Mouse (Mus musculus) brown adipose tissue, adult 24 weeks (tissue): ENCODE results near the gene Psmb8. TPM values are rescaled to one million over a fixed set of nuclear protein-coding genes. Genes with fewer than 3 reads are reported as not detected.

Experiments used
- H3K27ac ChIP-seq: fragments of 200-500 bp; replicated peaks from 2 replicates; pipeline ENCODE4 v1.5.1; 2012; ENCODE audit warnings: low read depth, mild to moderate bottlenecking, low read length
- H3K4me1 ChIP-seq: fragments of 200-500 bp; 2 replicates; pipeline ENCODE4 v1.6.1; 2012; ENCODE audit warnings: low read length, mixed read lengths; ENCODE audit not compliant: control insufficient read depth, insufficient read depth, insufficient read length
- H3K4me3 ChIP-seq: fragments of 200-500 bp; 2 replicates; pipeline ENCODE4 v1.5.1; 2012; ENCODE audit warnings: low read depth, mild to moderate bottlenecking, low read length, moderate library complexity; ENCODE audit not compliant: insufficient read depth
- polyA plus RNA-seq: library from polyadenylated mRNA; stranded (reverse); fragments of >200 nt; gene quantifications from 2 replicates; pipeline ENCODE4 v1.2.4, GENCODE M21; 2012; ENCODE audit not compliant: missing spikeins, insufficient read depth, insufficient read length

Gene Psmb8
- polyA plus RNA-seq, 1 experiment, result 20.2 TPM

DNA sequence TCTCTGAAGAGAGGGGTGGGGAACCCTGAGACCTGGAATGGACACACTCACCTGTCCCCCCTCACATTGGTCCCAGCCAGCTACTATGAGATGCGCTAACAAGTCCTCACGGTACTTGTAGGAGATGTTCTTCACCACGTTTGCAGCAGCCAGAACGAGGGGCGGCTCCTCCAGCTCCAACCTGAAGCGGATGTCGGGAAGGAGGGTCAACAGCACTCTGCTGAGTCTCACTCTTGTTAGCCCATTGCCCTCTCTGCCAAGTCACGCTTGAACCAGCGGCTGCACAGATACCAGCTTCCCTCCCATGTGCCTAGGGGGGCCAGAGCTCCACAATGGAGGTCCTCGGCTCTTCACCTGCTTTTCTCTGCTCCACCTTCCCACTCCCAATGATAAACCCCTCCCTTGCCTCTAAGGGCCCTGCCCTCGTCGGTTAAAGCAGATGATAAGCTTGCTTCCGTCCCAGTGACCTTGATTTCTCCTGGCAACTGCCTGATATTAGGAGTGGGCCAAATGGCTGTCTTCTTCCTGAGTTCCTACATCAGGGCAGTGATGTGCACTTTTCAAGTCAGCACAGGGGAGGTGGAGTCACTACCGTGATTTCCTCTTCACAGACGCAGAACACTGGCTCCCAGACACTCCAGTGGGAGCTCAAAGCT, 13.8 kb upstream of the Psmb8 start:
- H3K4me3 ChIP-seq, result no peak overlapping the region
- H3K4me1 ChIP-seq, result no peaks in the 10 kb centered on the region
- no peak overlapping the region for H3K27ac ChIP-seq

DNA sequence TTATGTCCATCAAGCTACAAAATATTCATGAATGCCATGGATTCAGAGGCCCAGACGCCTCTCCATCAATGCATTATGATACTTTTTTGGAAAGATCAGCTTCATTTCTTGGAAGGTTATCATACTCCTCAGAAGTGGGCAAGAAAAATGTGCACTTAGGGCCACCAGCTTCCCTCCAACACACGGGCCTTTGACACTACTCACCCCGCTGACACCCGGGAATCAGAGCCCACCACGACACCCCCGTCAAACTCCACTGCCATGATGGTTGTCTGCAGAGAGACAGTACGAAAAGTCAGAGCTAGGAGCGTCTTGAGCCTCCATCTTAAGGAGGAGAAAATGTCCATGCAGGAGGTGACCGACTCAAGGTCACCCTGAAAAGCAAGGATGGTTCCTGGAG, 12.0 kb upstream of the Psmb8 start:
- Histone ChIP-seq H3K27ac (no peak overlapping the region), H3K4me3 (peak overlapping the region; percentile 78; the same call in 1 of the 2 replicates), H3K4me1 (peaks cover 5% of the 10 kb centered on the region; the same call in 1 of the 2 replicates)

DNA sequence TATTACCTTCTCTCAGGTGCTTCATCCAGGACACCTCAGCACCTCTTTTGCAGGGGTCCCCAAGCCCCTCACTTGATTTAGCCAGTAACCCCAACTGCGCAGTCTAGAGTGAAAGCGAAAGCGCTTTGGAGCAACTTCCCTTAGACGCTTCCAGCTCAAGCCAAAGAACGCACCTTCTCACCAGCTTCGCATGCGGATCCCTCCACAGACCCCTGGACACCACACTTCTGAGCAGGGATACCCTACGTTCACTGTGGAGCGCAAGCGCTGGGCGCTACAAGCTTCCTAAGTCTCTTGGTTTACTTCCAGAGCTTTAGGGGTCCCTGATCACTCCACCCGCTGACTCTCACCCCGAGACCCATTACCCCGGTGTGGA, 10.6 kb upstream of the Psmb8 start:
- Histone ChIP-seq H3K27ac (peak overlapping the region; percentile 70), H3K4me1 (peaks cover 5% of the 10 kb centered on the region; the same call in 1 of the 2 replicates), H3K4me3 (peak overlapping the region; percentile 78)

DNA sequence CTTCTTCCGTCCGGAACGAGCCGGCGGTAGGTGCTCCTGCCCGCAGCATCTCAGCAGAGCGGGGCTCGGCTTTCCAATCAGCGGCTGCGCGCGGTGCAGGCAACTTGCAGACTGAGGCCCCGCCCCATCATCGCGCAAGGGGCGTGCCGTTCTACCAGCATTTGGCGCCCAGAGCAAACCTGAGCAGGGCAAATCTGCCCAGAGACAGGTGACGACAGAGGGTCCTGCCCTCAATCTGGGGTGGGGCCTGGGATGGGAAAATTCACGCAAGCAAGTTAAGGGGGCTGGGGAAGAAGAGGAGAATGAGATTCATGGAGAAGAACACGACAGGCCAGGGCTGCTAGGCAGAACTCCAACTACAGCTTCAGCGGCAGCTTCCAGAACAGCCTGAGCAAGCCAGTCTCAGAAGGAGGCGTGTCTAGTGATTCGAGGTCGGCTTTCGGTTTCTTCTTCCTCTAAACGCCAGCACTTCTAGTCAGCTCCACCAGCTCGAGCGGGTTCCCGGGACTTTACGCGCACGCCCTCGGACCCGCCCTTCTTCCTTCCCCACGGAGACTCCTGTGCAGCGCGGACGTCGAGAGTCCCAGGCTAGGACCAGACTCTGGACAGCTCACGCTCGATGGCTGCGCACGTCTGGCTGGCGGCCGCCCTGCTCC, 10.1 kb upstream of the Psmb8 start, which contains the start of the genes Tap1 and Psmb9:
Gene Tap1 (plus strand): TSS at position 293 of the 656 bp plus-strand sequence.
Gene Psmb9 (minus strand): TSS at position 504 of the 656 bp plus-strand sequence.
- peak within 1 kb of the TSS; percentile 90 for H3K27ac ChIP-seq
- peaks cover 5% of the 10 kb centered on the region; the same call in 1 of the 2 replicates for H3K4me1 ChIP-seq
- peak within 1 kb of the TSS; percentile 78 for H3K4me3 ChIP-seq

DNA sequence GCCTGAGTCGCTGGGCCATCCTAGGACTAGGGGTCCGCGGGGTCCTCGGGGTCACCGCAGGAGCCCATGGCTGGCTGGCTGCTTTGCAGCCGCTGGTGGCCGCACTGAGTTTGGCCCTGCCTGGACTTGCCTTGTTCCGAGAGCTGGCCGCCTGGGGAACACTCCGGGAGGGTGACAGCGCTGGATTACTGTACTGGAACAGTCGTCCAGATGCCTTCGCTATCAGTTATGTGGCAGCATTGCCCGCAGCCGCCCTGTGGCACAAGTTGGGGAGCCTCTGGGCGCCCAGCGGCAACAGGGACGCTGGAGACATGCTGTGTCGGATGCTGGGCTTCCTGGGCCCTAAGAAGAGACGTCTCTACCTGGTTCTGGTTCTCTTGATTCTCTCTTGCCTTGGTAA, 9.5 kb upstream of the Psmb8 start:
- Histone ChIP-seq H3K27ac (peak overlapping the region; percentile 90), H3K4me1 (peaks cover 5% of the 10 kb centered on the region; the same call in 1 of the 2 replicates), H3K4me3 (peak overlapping the region; percentile 78)

DNA sequence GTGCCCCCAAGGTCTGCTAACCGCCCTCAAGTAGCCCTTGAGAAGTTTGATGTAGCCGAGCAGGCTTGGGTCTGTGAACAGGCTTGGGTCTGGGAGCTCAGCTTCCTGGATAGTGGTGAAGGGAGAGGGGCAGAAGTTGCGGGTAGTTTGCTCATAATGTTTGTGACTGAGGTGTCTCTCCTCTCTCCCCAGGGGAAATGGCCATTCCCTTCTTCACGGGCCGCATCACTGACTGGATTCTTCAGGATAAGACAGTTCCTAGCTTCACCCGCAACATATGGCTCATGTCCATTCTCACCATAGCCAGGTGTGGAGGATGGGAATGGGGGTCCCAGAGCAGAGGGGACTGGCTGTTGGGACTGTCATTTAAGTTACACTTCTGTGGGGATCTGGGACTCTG, 8.5 kb upstream of the Psmb8 start:
- H3K4me3 ChIP-seq, result peak overlapping the region; percentile 23; the same call in 1 of the 2 replicates
- H3K4me1 ChIP-seq, result peaks cover 5% of the 10 kb centered on the region; the same call in 1 of the 2 replicates
- H3K27ac ChIP-seq, result no peak overlapping the region

DNA sequence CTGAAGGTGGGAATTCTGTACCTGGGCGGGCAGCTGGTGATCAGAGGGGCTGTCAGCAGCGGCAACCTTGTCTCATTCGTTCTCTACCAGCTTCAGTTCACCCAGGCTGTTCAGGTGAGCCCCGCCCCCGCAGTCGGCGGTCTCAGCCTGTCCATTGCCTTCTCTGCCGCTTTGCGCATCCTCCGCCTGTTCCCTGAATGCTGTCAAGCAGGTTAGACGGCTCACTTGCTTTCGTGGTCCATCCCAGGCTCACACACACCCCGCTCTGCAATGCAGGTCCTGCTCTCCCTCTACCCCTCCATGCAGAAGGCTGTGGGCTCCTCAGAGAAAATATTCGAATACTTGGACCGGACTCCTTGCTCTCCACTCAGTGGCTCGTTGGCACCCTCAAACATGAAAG, 4.7 kb upstream of the Psmb8 start:
- no peak overlapping the region for H3K27ac ChIP-seq
- peaks cover 5% of the 10 kb centered on the region; the same call in 1 of the 2 replicates for H3K4me1 ChIP-seq
- H3K4me3 ChIP-seq, result no peak overlapping the region

DNA sequence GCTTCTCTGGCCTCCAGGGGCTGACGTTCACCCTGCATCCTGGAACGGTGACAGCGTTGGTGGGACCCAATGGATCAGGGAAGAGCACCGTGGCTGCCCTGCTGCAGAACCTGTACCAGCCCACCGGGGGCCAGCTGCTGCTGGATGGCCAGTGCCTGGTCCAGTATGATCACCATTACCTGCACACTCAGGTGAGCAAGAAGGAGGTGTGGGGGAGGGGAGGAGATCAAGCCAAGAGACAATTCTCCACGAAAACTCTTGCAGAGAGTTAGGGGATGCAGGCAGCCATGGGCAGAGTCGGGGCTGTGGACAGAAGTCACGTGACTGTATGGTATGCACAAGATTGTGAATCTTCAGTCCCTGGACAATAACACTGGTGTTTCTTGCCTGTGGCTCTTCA, 4.1 kb upstream of the Psmb8 start:
- Histone ChIP-seq H3K4me1 (peaks cover 5% of the 10 kb centered on the region; the same call in 1 of the 2 replicates), H3K4me3 (no peak overlapping the region), H3K27ac (no peak overlapping the region)

DNA sequence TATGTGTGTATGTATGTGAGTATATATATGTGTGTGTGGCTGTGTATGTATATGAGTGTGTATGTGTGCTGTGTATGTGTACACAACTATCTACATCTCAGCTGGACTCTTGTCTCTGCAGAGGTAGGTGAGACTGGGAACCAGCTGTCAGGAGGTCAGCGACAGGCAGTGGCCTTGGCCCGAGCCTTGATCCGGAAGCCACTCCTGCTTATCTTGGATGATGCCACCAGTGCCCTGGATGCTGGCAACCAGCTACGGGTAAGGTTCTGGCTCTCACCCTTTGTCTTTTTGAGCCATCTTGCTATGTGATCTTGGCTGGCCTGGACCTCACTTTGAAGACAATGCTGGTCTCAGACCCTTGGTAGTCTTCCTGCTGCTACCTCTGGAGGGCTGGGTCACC, 2.8 kb upstream of the Psmb8 start:
- Histone ChIP-seq H3K4me3 (no peak overlapping the region), H3K4me1 (no peaks in the 10 kb centered on the region; the same call in 1 of the 2 replicates), H3K27ac (no peak overlapping the region)

DNA sequence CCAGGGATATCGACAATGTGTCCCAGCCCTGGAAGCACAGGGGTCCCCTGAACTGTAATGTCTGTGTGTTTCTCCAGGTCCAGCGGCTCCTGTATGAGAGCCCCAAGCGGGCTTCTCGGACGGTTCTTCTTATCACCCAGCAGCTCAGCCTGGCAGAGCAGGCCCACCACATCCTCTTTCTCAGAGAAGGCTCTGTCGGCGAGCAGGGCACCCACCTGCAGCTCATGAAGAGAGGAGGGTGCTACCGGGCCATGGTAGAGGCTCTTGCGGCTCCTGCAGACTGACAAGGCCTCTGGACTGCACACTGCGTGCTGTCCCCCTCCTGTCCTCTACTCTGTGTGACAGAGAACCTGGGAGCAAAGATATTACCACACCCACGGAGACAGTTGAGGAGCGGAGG, 1.0 kb upstream of the Psmb8 start:
- no peak overlapping the region for H3K27ac ChIP-seq

DNA sequence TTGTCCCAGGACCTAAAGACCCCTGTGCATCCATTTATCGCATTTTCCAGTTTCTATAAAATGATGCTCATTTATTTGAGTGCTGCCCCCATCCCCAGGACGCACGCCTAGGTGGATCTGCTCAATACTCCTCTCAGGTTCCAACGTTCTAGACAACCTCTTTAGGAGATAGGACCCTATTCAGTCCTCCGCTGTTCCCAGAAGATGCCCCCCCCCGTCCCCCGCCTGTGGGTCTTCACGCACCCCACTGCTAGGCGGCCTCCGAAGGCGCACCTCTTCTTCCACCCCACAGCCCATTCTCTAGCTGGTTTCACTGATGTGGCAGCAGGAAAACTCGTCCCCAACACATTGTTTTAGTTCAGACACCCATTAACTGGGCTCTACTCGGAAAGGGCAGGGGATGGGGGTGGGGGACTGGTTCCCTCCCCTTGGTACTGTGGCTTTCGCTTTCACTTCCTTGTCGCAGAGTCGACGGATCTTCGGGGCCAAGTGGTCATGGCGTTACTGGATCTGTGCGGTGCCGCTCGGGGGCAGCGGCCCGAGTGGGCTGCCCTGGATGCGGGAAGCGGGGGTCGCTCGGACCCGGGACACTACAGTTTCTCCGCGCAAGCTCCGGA, 491 bp downstream of the Psmb8 start:
- Histone ChIP-seq H3K4me1 (no peaks in the 10 kb centered on the region; the same call in 1 of the 2 replicates), H3K4me3 (peak overlapping the region; percentile 85), H3K27ac (peak overlapping the region; percentile 58)

More for the DNA sequence above, 1.0 kb upstream of the Psmb8 start:
- H3K4me1 ChIP-seq, result no peaks in the 10 kb centered on the region; the same call in 1 of the 2 replicates
- H3K4me3 ChIP-seq, result no peak overlapping the region

DNA sequence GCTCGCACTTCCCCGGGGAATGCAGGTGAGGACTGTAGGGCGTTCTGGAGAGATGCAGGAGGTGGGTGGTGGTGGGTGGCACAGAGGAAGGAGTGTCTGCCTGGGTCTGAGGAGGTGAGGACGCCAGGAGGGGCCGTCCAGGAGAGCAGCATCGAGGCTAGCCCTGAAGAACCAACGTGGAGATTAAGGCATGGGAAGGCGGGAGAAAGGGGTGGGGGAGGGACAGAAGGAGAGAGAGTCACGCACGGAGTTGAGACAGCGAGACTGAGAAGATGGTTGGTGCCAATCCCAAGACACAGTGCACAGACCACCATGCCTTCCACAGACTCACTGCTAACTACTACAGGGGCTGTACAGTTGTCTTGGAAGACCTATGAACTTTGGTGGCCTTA, 996 bp downstream of the Psmb8 start:
- Histone ChIP-seq H3K4me3 (peak overlapping the region; percentile 85), H3K27ac (peak overlapping the region; percentile 58), H3K4me1 (no peaks in the 10 kb centered on the region; the same call in 1 of the 2 replicates)

DNA sequence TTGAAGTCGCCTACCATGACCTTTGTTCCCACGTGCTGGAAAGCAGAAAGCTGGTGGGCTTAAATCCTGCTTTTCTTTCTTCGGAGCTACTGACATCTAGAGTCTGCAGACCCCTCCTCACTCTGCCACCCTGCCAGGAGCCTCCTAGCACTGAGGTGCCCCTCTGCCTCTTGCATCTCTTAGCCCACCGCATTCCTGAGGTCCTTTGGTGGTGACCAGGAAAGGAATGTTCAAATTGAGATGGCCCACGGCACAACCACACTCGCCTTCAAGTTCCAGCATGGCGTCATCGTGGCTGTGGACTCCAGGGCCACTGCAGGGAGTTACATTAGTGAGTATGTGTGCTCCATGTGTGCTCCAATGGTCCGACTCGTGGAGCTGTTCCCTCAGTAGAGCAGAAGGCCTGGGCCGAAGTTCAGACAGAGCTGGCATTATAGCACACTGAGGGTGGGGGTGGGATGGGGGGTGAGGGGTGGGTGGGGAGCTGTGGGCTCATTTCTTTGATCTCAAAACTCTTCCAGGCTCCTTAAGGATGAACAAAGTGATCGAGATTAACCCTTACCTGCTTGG, 1.6 kb downstream of the Psmb8 start:
- Histone ChIP-seq H3K4me3 (peak overlapping the region; percentile 85), H3K27ac (peak overlapping the region; percentile 58; the same call in 1 of the 2 replicates), H3K4me1 (no peaks in the 10 kb centered on the region; the same call in 1 of the 2 replicates)

DNA sequence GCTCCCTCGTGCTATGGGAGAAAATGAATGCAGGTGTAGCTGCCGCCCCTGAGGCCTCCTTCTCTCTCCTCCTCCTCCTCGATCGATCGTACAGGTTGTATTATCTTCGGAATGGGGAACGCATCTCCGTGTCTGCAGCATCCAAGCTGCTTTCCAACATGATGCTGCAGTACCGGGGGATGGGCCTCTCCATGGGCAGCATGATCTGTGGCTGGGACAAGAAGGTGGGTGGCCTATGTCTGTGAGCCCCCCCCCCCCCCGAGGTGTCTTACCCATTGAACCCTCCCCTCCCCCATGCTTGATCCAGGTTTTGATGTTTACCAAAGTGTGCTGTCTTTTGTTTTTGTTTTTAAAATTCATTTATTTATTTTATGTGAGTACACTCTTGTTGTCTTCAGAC, 2.5 kb downstream of the Psmb8 start:
- Histone ChIP-seq H3K27ac (no peak overlapping the region), H3K4me3 (no peak overlapping the region), H3K4me1 (no peaks in the 10 kb centered on the region; the same call in 1 of the 2 replicates)
